Mouse (Mus musculus) bone marrow, adult 2 months (tissue): ENCODE results near the gene Taf6l.

Source experiments
- CTCF ChIP-seq: fragments of 200-500 bp; IDR thresholded peaks from 2 replicates; pipeline ENCODE4 v1.5.1; 2011; ENCODE audit warnings: low read length, control low read depth; ENCODE audit not compliant: control insufficient read depth, insufficient read depth
- POLR2A ChIP-seq: fragments of 200-500 bp; IDR thresholded peaks from 2 replicates; pipeline ENCODE4 v1.6.1; 2011; ENCODE audit warnings: low read depth, mild to moderate bottlenecking, control low read depth, low read length, borderline replicate concordance; ENCODE audit not compliant: control insufficient read depth

- peak; percentile 59 for TF ChIP-seq POLR2A
- no peak for TF ChIP-seq CTCF
Observed at GRCm38 (mm10) chr19:8741243-8741869, 44.9 kb downstream of the Taf6l start, which contains the start of gene Stx5a.
